Mouse (Mus musculus): ENCODE data around the gene Arhgef28. TPM values are rescaled to one million over a fixed set of nuclear protein-coding genes. Genes with fewer than 3 reads are reported as not detected.

The Arhgef28 gene
- total and polyA plus RNA-seq, 2 experiments from 2014 or later: 34.3 to 41.5 TPM

- Histone ChIP-seq H3K4me2 (ENCODE audit: low read depth, low read length, poor library complexity, severe bottlenecking) (no peak overlapping the region), H3K4me3 (ENCODE audit: low read depth, low read length) (no peak overlapping the region), H3K9ac (replicated peaks; ENCODE audit: low read length, poor library complexity, severe bottlenecking) (no peak overlapping the region), H3K4me1 (ENCODE audit: insufficient read depth, low read length) (no peaks in the 10 kb centered on the region), H3K9me3 (ENCODE audit: low read length) (no peaks in the 10 kb centered on the region), H3K27me3 (ENCODE audit: insufficient read depth, low read length) (no peaks in the 10 kb centered on the region), H3K27ac (ENCODE audit: low read depth, low read length) (no peak overlapping the region), H3K36me3 (ENCODE audit: insufficient read depth, low read length) (no peaks in the 10 kb centered on the region)
- DNase-seq (ENCODE audit: low spot score) (no peak), ATAC-seq (ENCODE audit: low FRiP score) (no peak)
- 77% methylated on average over 3 of the region's 3 CpGs for WGBS
- TF ChIP-seq CTCF (IDR thresholded peaks at IDR 0.05): no peak
Observed at GRCm38 (mm10) chr13:98094332-98094731, 111.9 kb downstream of the Arhgef28 start.

GRCm38 (mm10) chr13:98093483-98093882 is 112.8 kb downstream of the Arhgef28 start:
- TF ChIP-seq CTCF (IDR thresholded peaks at IDR 0.05): no peak

GRCm38 (mm10) chr13:98092354-98093002 is 113.8 kb downstream of the Arhgef28 start:
- Histone ChIP-seq H3K9me3 (ENCODE audit: low read length) (no peaks in the 10 kb centered on the region), H3K4me3 (ENCODE audit: low read depth, low read length) (no peak overlapping the region), H3K9ac (replicated peaks; ENCODE audit: low read length, poor library complexity, severe bottlenecking) (no peak overlapping the region), H3K27me3 (ENCODE audit: insufficient read depth, low read length) (no peaks in the 10 kb centered on the region), H3K27ac (ENCODE audit: low read depth, low read length) (no peak overlapping the region), H3K4me1 (ENCODE audit: insufficient read depth, low read length) (no peaks in the 10 kb centered on the region), H3K4me2 (ENCODE audit: low read depth, low read length, poor library complexity, severe bottlenecking) (no peak overlapping the region), H3K36me3 (ENCODE audit: insufficient read depth, low read length) (no peaks in the 10 kb centered on the region)
- TF ChIP-seq CTCF (IDR thresholded peaks at IDR 0.05): no peak
- 91% methylated on average over 12 of the region's 12 CpGs for WGBS
- DNase-seq (ENCODE audit: low spot score) (no peak), ATAC-seq (ENCODE audit: low FRiP score) (no peak)

More at GRCm38 (mm10) chr13:98093483-98093882, 112.8 kb downstream of the Arhgef28 start:
- Histone ChIP-seq H3K4me1 (ENCODE audit: insufficient read depth, low read length) (no peaks in the 10 kb centered on the region), H3K27me3 (ENCODE audit: insufficient read depth, low read length) (no peaks in the 10 kb centered on the region), H3K36me3 (ENCODE audit: insufficient read depth, low read length) (no peaks in the 10 kb centered on the region), H3K9me3 (ENCODE audit: low read length) (no peaks in the 10 kb centered on the region), H3K9ac (replicated peaks; ENCODE audit: low read length, poor library complexity, severe bottlenecking) (no peak overlapping the region), H3K4me2 (ENCODE audit: low read depth, low read length, poor library complexity, severe bottlenecking) (no peak overlapping the region), H3K27ac (ENCODE audit: low read depth, low read length) (no peak overlapping the region), H3K4me3 (ENCODE audit: low read depth, low read length) (no peak overlapping the region)
- DNase-seq (ENCODE audit: low spot score) (no peak), ATAC-seq (ENCODE audit: low FRiP score) (no peak)
- WGBS: 68% methylated on average over 9 of the region's 9 CpGs

GRCm38 (mm10) chr13:98079640-98080039 is 126.6 kb downstream of the Arhgef28 start:
- ATAC-seq (ENCODE audit: low FRiP score) (no peak), DNase-seq (ENCODE audit: low spot score) (no peak)
- H3K4me2 ChIP-seq (ENCODE audit: low read depth, low read length, poor library complexity, severe bottlenecking): no peak overlapping the region
- H3K27ac ChIP-seq (ENCODE audit: low read depth, low read length): no peak overlapping the region
- no peak overlapping the region for H3K9ac ChIP-seq (replicated peaks; ENCODE audit: low read length, poor library complexity, severe bottlenecking)
- no peaks in the 10 kb centered on the region for H3K27me3 ChIP-seq (ENCODE audit: insufficient read depth, low read length)
- no peak overlapping the region for H3K4me3 ChIP-seq (ENCODE audit: low read depth, low read length)
- WGBS: 79% methylated on average over 4 of the region's 4 CpGs
- no peaks in the 10 kb centered on the region for H3K36me3 ChIP-seq (ENCODE audit: insufficient read depth, low read length)
- no peaks in the 10 kb centered on the region for H3K9me3 ChIP-seq (ENCODE audit: low read length)
- no peak for TF ChIP-seq CTCF (IDR thresholded peaks at IDR 0.05)
- no peaks in the 10 kb centered on the region for H3K4me1 ChIP-seq (ENCODE audit: insufficient read depth, low read length)

- no peaks in the 10 kb centered on the region for H3K27me3 ChIP-seq (ENCODE audit: insufficient read depth, low read length)
- H3K36me3 ChIP-seq (ENCODE audit: insufficient read depth, low read length): no peaks in the 10 kb centered on the region
- no peak overlapping the region for H3K4me3 ChIP-seq (ENCODE audit: low read depth, low read length)
- H3K4me1 ChIP-seq (ENCODE audit: insufficient read depth, low read length): no peaks in the 10 kb centered on the region
- WGBS: 82% methylated on average over 5 of the region's 5 CpGs
- H3K9ac ChIP-seq (replicated peaks; ENCODE audit: low read length, poor library complexity, severe bottlenecking): no peak overlapping the region
- no peaks in the 10 kb centered on the region for H3K9me3 ChIP-seq (ENCODE audit: low read length)
- ATAC-seq (ENCODE audit: low FRiP score) (no peak), DNase-seq (ENCODE audit: low spot score) (no peak)
- H3K27ac ChIP-seq (ENCODE audit: low read depth, low read length): no peak overlapping the region
- no peak for TF ChIP-seq CTCF (IDR thresholded peaks at IDR 0.05)
- no peak overlapping the region for H3K4me2 ChIP-seq (ENCODE audit: low read depth, low read length, poor library complexity, severe bottlenecking)
Observed at GRCm38 (mm10) chr13:98078251-98078650, 128.0 kb downstream of the Arhgef28 start.

GRCm38 (mm10) chr13:98077216-98077615 is 129.0 kb downstream of the Arhgef28 start:
- Histone ChIP-seq H3K9me3 (ENCODE audit: low read length) (no peaks in the 10 kb centered on the region), H3K4me2 (ENCODE audit: low read depth, low read length, poor library complexity, severe bottlenecking) (no peak overlapping the region), H3K4me1 (ENCODE audit: insufficient read depth, low read length) (no peaks in the 10 kb centered on the region), H3K27ac (ENCODE audit: low read depth, low read length) (no peak overlapping the region), H3K36me3 (ENCODE audit: insufficient read depth, low read length) (no peaks in the 10 kb centered on the region), H3K9ac (replicated peaks; ENCODE audit: low read length, poor library complexity, severe bottlenecking) (no peak overlapping the region), H3K27me3 (ENCODE audit: insufficient read depth, low read length) (no peaks in the 10 kb centered on the region), H3K4me3 (ENCODE audit: low read depth, low read length) (no peak overlapping the region)
- no peak for ATAC-seq (ENCODE audit: low FRiP score)
- TF ChIP-seq CTCF (IDR thresholded peaks at IDR 0.05): no peak
- no peak for DNase-seq (ENCODE audit: low spot score)
- WGBS: 96% methylated on average over 12 of the region's 12 CpGs

Measured in midbrain, postnatal 0 days (tissue).